Mouse (Mus musculus) C2C12 (cell line): ENCODE data around the gene Pkig. TPM values are rescaled to one million over a fixed set of nuclear protein-coding genes. Genes with fewer than 3 reads are reported as not detected.

ENCODE experiments used
- H3K27me3 ChIP-seq: one replicate; pipeline ENCODE4 v1.6.1; 2011; ENCODE audit not compliant: control insufficient read depth, insufficient read depth, insufficient read length
- H3K36me3 ChIP-seq: one replicate; pipeline ENCODE4 v1.6.1; 2011; ENCODE audit not compliant: control insufficient read depth, insufficient read depth
- H3K4me3 ChIP-seq: one replicate; pipeline ENCODE4 v1.5.1; 2011; ENCODE audit warnings: mild to moderate bottlenecking, control low read depth; ENCODE audit not compliant: poor library complexity, insufficient read depth, severe bottlenecking
- H3K79me2 ChIP-seq: one replicate; pipeline ENCODE4 v1.6.1; 2011; ENCODE audit not compliant: control insufficient read depth, insufficient read depth
- H3K79me3 ChIP-seq: one replicate; pipeline ENCODE4 v1.6.1; 2011; ENCODE audit warnings: low read depth, control low read depth
- H3ac ChIP-seq: one replicate; pipeline ENCODE3; 2011; ENCODE audit warnings: low read depth; ENCODE audit not compliant: control insufficient read depth, insufficient read length
- CEBPB ChIP-seq: IDR thresholded peaks from one replicate; pipeline ENCODE4 v1.6.1; 2011; ENCODE audit warnings: low read depth, mild to moderate bottlenecking, control low read depth, moderate library complexity
- CTCF ChIP-seq: IDR thresholded peaks from one replicate; pipeline ENCODE4 v1.5.1; 2011; ENCODE audit not compliant: control insufficient read depth, insufficient read depth, insufficient read length
- FOSL1 ChIP-seq: IDR thresholded peaks from one replicate; pipeline ENCODE4 v1.8.0; 2011; ENCODE audit warnings: mild to moderate bottlenecking, low read length; ENCODE audit not compliant: poor library complexity, insufficient read depth, severe bottlenecking
- MAX ChIP-seq: IDR thresholded peaks from one replicate; pipeline ENCODE4 v1.6.1; 2011; ENCODE audit warnings: mild to moderate bottlenecking, control low read depth
- MYOD1 ChIP-seq: IDR thresholded peaks from one replicate; pipeline ENCODE4 v1.6.1; 2011; ENCODE audit warnings: low read depth; ENCODE audit not compliant: control insufficient read depth, insufficient read length
- MYOG ChIP-seq: IDR thresholded peaks from one replicate; pipeline ENCODE4 v1.6.1; 2011; ENCODE audit not compliant: control insufficient read depth, insufficient read length; ENCODE audit errors: extremely low read depth
- USF1 ChIP-seq: IDR thresholded peaks from one replicate; pipeline ENCODE4 v1.6.1; 2011; ENCODE audit warnings: low read depth, mild to moderate bottlenecking, control low read depth, moderate library complexity
- polyA plus RNA-seq: library from polyadenylated mRNA; unstranded; fragments of >200 nt; fragmentation: generic; extraction: Trizol; gene quantifications from one replicate; pipeline ENCODE4 v1.2.1, GENCODE M21; 2012; ENCODE audit warnings: missing spikeins

The Pkig gene
- polyA plus RNA-seq, 1 experiment: 254 TPM

DNA sequence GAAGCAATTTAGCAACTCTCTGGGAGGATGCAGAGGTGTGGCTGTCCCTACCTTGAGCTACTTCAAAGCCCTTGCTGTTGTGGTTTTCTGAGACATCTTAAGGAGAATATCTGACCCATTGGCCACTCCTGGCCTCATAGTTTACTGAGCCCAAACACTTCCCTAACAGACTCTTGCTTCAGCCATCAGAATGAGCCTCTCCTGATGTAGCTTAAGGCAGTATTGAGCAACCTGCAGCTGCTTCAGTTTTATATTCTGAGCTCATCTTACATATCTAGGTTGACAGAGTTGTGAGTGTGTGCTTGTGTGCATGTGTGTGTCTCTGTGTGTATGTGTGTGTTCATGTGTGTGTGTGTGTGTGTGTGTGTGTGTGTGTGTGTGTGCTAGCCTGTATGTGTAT lies 108.1 kb downstream of the Pkig start:
- H3K27me3 ChIP-seq: peaks cover 32% of the 10 kb centered on the region

DNA sequence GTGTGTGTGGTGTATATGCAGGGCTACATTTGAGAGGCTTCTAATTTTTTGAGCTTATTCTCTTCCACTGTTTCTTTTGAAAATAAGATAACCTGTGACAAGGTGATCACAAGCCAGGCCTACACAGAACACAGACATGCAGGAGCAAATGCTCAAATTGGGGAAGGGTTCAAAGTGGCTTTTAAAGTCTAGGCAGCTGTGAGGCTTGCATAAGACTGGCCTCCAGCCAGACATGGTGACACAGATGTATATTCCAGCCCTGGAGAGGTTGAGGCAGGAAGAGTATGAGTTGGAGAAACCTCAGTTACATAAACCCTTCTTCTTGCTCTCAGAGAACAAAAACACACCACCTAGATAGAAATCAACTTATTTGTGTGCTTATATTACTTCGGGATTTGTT lies 108.7 kb downstream of the Pkig start:
- Histone ChIP-seq H3K27me3 (peaks cover 38% of the 10 kb centered on the region), H3K79me3 (no peaks in the 10 kb centered on the region), H3K79me2 (no peaks in the 10 kb centered on the region), H3K4me3 (no peak overlapping the region), H3ac (no peak overlapping the region), H3K36me3 (no peaks in the 10 kb centered on the region)
- TF ChIP-seq CTCF: no peak
- TF ChIP-seq MYOD1: no peak
- TF ChIP-seq MAX: no peak
- TF ChIP-seq CEBPB: no peak
- no peak for TF ChIP-seq FOSL1
- no peak for TF ChIP-seq MYOG
- TF ChIP-seq USF1: no peak

More for the DNA sequence above, 108.1 kb downstream of the Pkig start:
- Histone ChIP-seq H3K4me3 (no peak overlapping the region), H3K79me3 (no peaks in the 10 kb centered on the region), H3K36me3 (no peaks in the 10 kb centered on the region), H3K79me2 (no peaks in the 10 kb centered on the region), H3ac (no peak overlapping the region)
- TF ChIP-seq MAX: no peak
- TF ChIP-seq CEBPB: no peak
- TF ChIP-seq USF1: no peak
- no peak for TF ChIP-seq FOSL1
- no peak for TF ChIP-seq CTCF
- TF ChIP-seq MYOG: no peak
- TF ChIP-seq MYOD1: no peak

DNA sequence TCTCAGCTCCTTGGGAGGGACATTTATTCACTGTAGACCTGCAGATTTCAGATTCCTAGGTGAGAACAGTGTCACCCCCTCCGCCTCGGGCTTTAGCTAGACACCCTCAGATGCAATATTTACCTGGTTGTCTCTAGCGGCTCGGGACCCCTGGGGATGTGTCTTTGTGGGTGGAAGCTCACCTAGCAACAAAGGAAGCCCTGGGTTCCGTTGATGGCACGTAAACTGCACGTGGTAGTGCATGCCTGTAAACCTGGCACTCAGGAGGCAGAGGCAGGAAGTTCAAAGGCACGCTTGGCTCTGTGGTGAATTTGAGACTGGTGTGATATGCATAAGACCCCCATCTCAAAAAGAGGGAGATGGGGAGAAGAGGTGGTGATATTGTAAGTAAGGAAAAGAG lies 112.5 kb downstream of the Pkig start:
- Histone ChIP-seq H3K27me3 (peaks cover 37% of the 10 kb centered on the region), H3K79me3 (no peaks in the 10 kb centered on the region), H3K4me3 (no peak overlapping the region), H3ac (no peak overlapping the region), H3K79me2 (no peaks in the 10 kb centered on the region), H3K36me3 (no peaks in the 10 kb centered on the region)
- TF ChIP-seq MAX (no peak), CEBPB (no peak), MYOD1 (no peak), MYOG (no peak), FOSL1 (no peak), USF1 (no peak), CTCF (no peak)

Other genes starting within 250 kb of the Pkig start
- 44.6 TPM for gene Oser1, start 233.7 kb upstream of the Pkig start, polyA plus RNA-seq
- 0.19 TPM for gene Gdap1l1, start 219.9 kb upstream of the Pkig start, polyA plus RNA-seq
- gene Fitm2, start 185.8 kb upstream of the Pkig start, polyA plus RNA-seq: 9.0 TPM
- 0.32 TPM for gene R3hdml, start 166.1 kb upstream of the Pkig start, polyA plus RNA-seq
- gene Hnf4a, start 151.6 kb upstream of the Pkig start, polyA plus RNA-seq: not detected
- 15.1 TPM for gene Ttpal, start 56.1 kb upstream of the Pkig start, polyA plus RNA-seq
- gene Serinc3, start 13.3 kb upstream of the Pkig start, polyA plus RNA-seq: 29.4 TPM
- gene Ada, start 91.9 kb downstream of the Pkig start, polyA plus RNA-seq: 3.3 TPM
- gene Ccn5, start 162.5 kb downstream of the Pkig start, polyA plus RNA-seq: 0.78 TPM
- not detected for gene Kcnk15, start 195.3 kb downstream of the Pkig start, polyA plus RNA-seq